Mouse (Mus musculus): Measurements from ENCODE around the gene Krtap4-9.

- TF ChIP-seq CTCF (IDR thresholded peaks at IDR 0.05; ENCODE audit: borderline replicate concordance, control insufficient read depth, extremely low read depth, insufficient read depth, low read length, poor library complexity) (no peak), POLR2A (IDR thresholded peaks at IDR 0.05; ENCODE audit: control insufficient read depth, extremely low read depth, insufficient read depth, low read length, poor library complexity) (no peak)
Observed at GRCm38 (mm10) chr11:99780604-99781003, 4.4 kb upstream of the Krtap4-9 start, which contains the start of gene Krtap4-8.
